Mouse (Mus musculus): ENCODE measurements around the gene Zfpl1. TPM values are rescaled to one million over a fixed set of nuclear protein-coding genes. Genes with fewer than 3 reads are reported as not detected.

Gene Zfpl1
- polyA plus RNA-seq, 1 experiment from 2014 or later: 66.1 TPM

GRCm38 (mm10) chr19:6063081-6063480 lies 21.7 kb downstream of the Zfpl1 start:
- WGBS: 85% methylated on average over 6 of the region's 6 CpGs
- H3K9me3 ChIP-seq: no peaks in the 10 kb centered on the region
- ATAC-seq (ENCODE audit: low FRiP score): no peak
- peaks cover 50% of the 10 kb centered on the region for H3K4me1 ChIP-seq
- no peak overlapping the region for H3K4me3 ChIP-seq (replicated peaks)
- peak overlapping the region; percentile 19 for H3K4me2 ChIP-seq
- no peak overlapping the region for H3K27ac ChIP-seq
- no peaks in the 10 kb centered on the region for H3K27me3 ChIP-seq
- H3K36me3 ChIP-seq (replicated peaks): peaks cover 22% of the 10 kb centered on the region
- H3K9ac ChIP-seq: 0 out of 2 replicates have a peak overlapping the region, but pooled peaks have one; percentile 98

- H3K9ac ChIP-seq: peak overlapping the region; percentile 98
- peak overlapping the region; percentile 97; the same call in 1 of the 2 replicates for H3K27ac ChIP-seq
- H3K27me3 ChIP-seq: no peaks in the 10 kb centered on the region
- peak overlapping the region; percentile 100 for H3K4me2 ChIP-seq
- ATAC-seq (ENCODE audit: low FRiP score): no peak
- H3K36me3 ChIP-seq (replicated peaks): peaks cover 22% of the 10 kb centered on the region
- H3K4me3 ChIP-seq (replicated peaks): peak overlapping the region; percentile 89
- 80% methylated on average over 5 of the region's 5 CpGs for WGBS
- H3K9me3 ChIP-seq: no peaks in the 10 kb centered on the region
- H3K4me1 ChIP-seq: peaks cover 44% of the 10 kb centered on the region
Observed at GRCm38 (mm10) chr19:6062418-6062817, 22.3 kb downstream of the Zfpl1 start.

- Histone ChIP-seq H3K4me1 (peaks cover 41% of the 10 kb centered on the region), H3K9ac (peak overlapping the region; percentile 98), H3K9me3 (no peaks in the 10 kb centered on the region), H3K4me3 (replicated peaks) (peak overlapping the region; percentile 89), H3K27ac (peak overlapping the region; percentile 97), H3K36me3 (replicated peaks) (peaks cover 22% of the 10 kb centered on the region), H3K4me2 (peak overlapping the region; percentile 100), H3K27me3 (no peaks in the 10 kb centered on the region)
- 2% methylated on average over 44 of the region's 44 CpGs for WGBS
- no peak for ATAC-seq (ENCODE audit: low FRiP score)
Observed at GRCm38 (mm10) chr19:6061641-6062302, 23.0 kb downstream of the Zfpl1 start.

- peak within 1 kb of the TSS; percentile 100 for H3K4me2 ChIP-seq
- H3K36me3 ChIP-seq (replicated peaks): peaks cover 22% of the 10 kb centered on the region
- H3K27ac ChIP-seq: peak within 1 kb of the TSS; percentile 97
- H3K9me3 ChIP-seq: no peaks in the 10 kb centered on the region
- peak within 1 kb of the TSS; percentile 98 for H3K9ac ChIP-seq
- peak; percentile 51 for ATAC-seq (ENCODE audit: low FRiP score)
- no peaks in the 10 kb centered on the region for H3K27me3 ChIP-seq
- WGBS: under 1% methylated on average over 58 of the region's 58 CpGs
- peak within 1 kb of the TSS; percentile 89 for H3K4me3 ChIP-seq (replicated peaks)
- peaks cover 41% of the 10 kb centered on the region for H3K4me1 ChIP-seq
Observed at GRCm38 (mm10) chr19:6061021-6061533, 23.7 kb downstream of the Zfpl1 start, which contains the start of gene Znhit2. Gene Znhit2, plus strand, starts transcription at chr19:6061192.

GRCm38 (mm10) chr19:6058966-6059365 lies 25.8 kb downstream of the Zfpl1 start:
- no peak overlapping the region for H3K27ac ChIP-seq
- H3K4me1 ChIP-seq: peaks cover 41% of the 10 kb centered on the region
- H3K4me3 ChIP-seq (replicated peaks): peak overlapping the region; percentile 86
- H3K27me3 ChIP-seq: no peaks in the 10 kb centered on the region
- WGBS: 88% methylated on average over 5 of the region's 5 CpGs
- peaks cover 41% of the 10 kb centered on the region for H3K36me3 ChIP-seq (replicated peaks)
- no peak for ATAC-seq (ENCODE audit: low FRiP score)
- peak overlapping the region; percentile 93; the same call in 1 of the 2 replicates for H3K9ac ChIP-seq
- H3K4me2 ChIP-seq: peak overlapping the region; percentile 84
- no peaks in the 10 kb centered on the region for H3K9me3 ChIP-seq

GRCm38 (mm10) chr19:6058513-6058912 lies 26.2 kb downstream of the Zfpl1 start:
- no peak overlapping the region; the same call in 1 of the 2 replicates for H3K27ac ChIP-seq
- H3K4me1 ChIP-seq: peaks cover 39% of the 10 kb centered on the region
- H3K4me3 ChIP-seq (replicated peaks): peak overlapping the region; percentile 86
- peak overlapping the region; percentile 93 for H3K9ac ChIP-seq
- H3K4me2 ChIP-seq: peak overlapping the region; percentile 84
- peaks cover 46% of the 10 kb centered on the region for H3K36me3 ChIP-seq (replicated peaks)
- no peaks in the 10 kb centered on the region for H3K27me3 ChIP-seq
- H3K9me3 ChIP-seq: no peaks in the 10 kb centered on the region
- WGBS: 43% methylated on average over 5 of the region's 5 CpGs
- ATAC-seq (ENCODE audit: low FRiP score): no peak; the same call in 1 of the 2 replicates

- peaks cover 51% of the 10 kb centered on the region for H3K36me3 ChIP-seq (replicated peaks)
- peak within 1 kb of the TSS; percentile 84 for H3K4me2 ChIP-seq
- under 1% methylated on average over 63 of the region's 63 CpGs for WGBS
- peaks cover 34% of the 10 kb centered on the region for H3K4me1 ChIP-seq
- peak within 1 kb of the TSS; percentile 93 for H3K9ac ChIP-seq
- H3K27me3 ChIP-seq: no peaks in the 10 kb centered on the region
- peak; percentile 89 for ATAC-seq (ENCODE audit: low FRiP score)
- peak within 1 kb of the TSS; percentile 77 for H3K27ac ChIP-seq
- H3K9me3 ChIP-seq: no peaks in the 10 kb centered on the region
- H3K4me3 ChIP-seq (replicated peaks): peak within 1 kb of the TSS; percentile 86
Observed at GRCm38 (mm10) chr19:6057313-6058096, 27.3 kb downstream of the Zfpl1 start, which contains the start of the genes Mrpl49 and Fau. Gene Mrpl49, minus strand, starts transcription at chr19:6057785. Gene Fau, plus strand, starts transcription at chr19:6057844.

- H3K27ac ChIP-seq: no peak overlapping the region
- H3K36me3 ChIP-seq (replicated peaks): peaks cover 58% of the 10 kb centered on the region
Observed at GRCm38 (mm10) chr19:6056696-6057095, 28.1 kb downstream of the Zfpl1 start.

GRCm38 (mm10) chr19:6054296-6054695 lies 30.5 kb downstream of the Zfpl1 start:
- Histone ChIP-seq H3K9ac (no peak overlapping the region), H3K27ac (no peak overlapping the region), H3K4me2 (no peak overlapping the region), H3K9me3 (no peaks in the 10 kb centered on the region), H3K27me3 (no peaks in the 10 kb centered on the region), H3K4me3 (replicated peaks) (no peak overlapping the region), H3K4me1 (peaks cover 20% of the 10 kb centered on the region), H3K36me3 (replicated peaks) (peaks cover 73% of the 10 kb centered on the region)
- 90% methylated on average over 5 of the region's 5 CpGs for WGBS
- ATAC-seq (ENCODE audit: low FRiP score): no peak

More at GRCm38 (mm10) chr19:6056696-6057095, 28.1 kb downstream of the Zfpl1 start:
- Histone ChIP-seq H3K9me3 (no peaks in the 10 kb centered on the region), H3K27me3 (no peaks in the 10 kb centered on the region), H3K9ac (peak overlapping the region; percentile 81), H3K4me1 (peaks cover 26% of the 10 kb centered on the region), H3K4me3 (replicated peaks) (peak overlapping the region; percentile 86), H3K4me2 (peak overlapping the region; percentile 84)
- no peak for ATAC-seq (ENCODE audit: low FRiP score)
- WGBS: 56% methylated on average over 4 of the region's 4 CpGs

- H3K4me3 ChIP-seq (replicated peaks): no peak overlapping the region
- no peaks in the 10 kb centered on the region for H3K9me3 ChIP-seq
- peaks cover 79% of the 10 kb centered on the region for H3K36me3 ChIP-seq (replicated peaks)
- H3K4me1 ChIP-seq: peaks cover 25% of the 10 kb centered on the region
- H3K27ac ChIP-seq: no peak overlapping the region
- H3K4me2 ChIP-seq: no peak overlapping the region
- no peak for ATAC-seq (ENCODE audit: low FRiP score)
- 87% methylated on average over 7 of the region's 7 CpGs for WGBS
- no peaks in the 10 kb centered on the region for H3K27me3 ChIP-seq
- H3K9ac ChIP-seq: no peak overlapping the region
Observed at GRCm38 (mm10) chr19:6052516-6052915, 32.2 kb downstream of the Zfpl1 start.

- ATAC-seq (ENCODE audit: low FRiP score): no peak
- peaks cover 26% of the 10 kb centered on the region for H3K4me1 ChIP-seq
- peaks cover 58% of the 10 kb centered on the region for H3K36me3 ChIP-seq (replicated peaks)
- H3K9me3 ChIP-seq: no peaks in the 10 kb centered on the region
- H3K4me2 ChIP-seq: no peak overlapping the region
- WGBS: 88% methylated on average over 11 of the region's 11 CpGs
- H3K27me3 ChIP-seq: no peaks in the 10 kb centered on the region
- no peak overlapping the region for H3K27ac ChIP-seq
- no peak overlapping the region for H3K9ac ChIP-seq
- 0 out of 2 replicates have a peak overlapping the region, but pooled peaks have one; percentile 10 for H3K4me3 ChIP-seq (replicated peaks)
Observed at GRCm38 (mm10) chr19:6048681-6049410, 35.9 kb downstream of the Zfpl1 start.

GRCm38 (mm10) chr19:6047899-6048166 lies 36.9 kb downstream of the Zfpl1 start:
- H3K9ac ChIP-seq: peak overlapping the region; percentile 90
- no peak for ATAC-seq (ENCODE audit: low FRiP score)
- peak overlapping the region; percentile 100 for H3K4me2 ChIP-seq
- H3K27ac ChIP-seq: no peak overlapping the region
- peaks cover 26% of the 10 kb centered on the region for H3K4me1 ChIP-seq
- H3K4me3 ChIP-seq (replicated peaks): peak overlapping the region; percentile 95
- peaks cover 48% of the 10 kb centered on the region for H3K36me3 ChIP-seq (replicated peaks)
- 92% methylated on average over 8 of the region's 8 CpGs for WGBS
- H3K9me3 ChIP-seq: no peaks in the 10 kb centered on the region
- no peaks in the 10 kb centered on the region for H3K27me3 ChIP-seq

Measured in forebrain, embryonic 12.5 days (tissue).